Mouse (Mus musculus): ENCODE data around the gene 3110082J24Rik.

3110082J24Rik gene

DNA sequence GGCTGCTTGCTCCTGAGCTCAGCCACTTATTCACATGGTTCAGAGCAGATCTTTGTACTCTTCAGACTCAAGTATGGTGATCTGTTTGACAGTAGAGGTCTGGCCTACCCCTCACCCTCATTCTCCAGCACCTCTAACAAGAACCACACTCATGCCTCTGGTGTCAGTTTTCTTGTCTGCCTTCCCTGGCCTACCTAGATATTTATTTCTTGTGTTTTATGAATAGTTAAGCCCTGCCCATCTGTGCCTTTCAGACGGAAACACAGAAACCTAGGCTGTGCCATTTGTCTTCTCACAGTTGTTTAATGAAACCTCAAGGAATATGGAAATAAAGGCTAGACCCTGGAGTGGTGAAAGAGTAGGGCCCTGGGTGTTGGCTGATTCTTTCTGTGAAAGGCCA, 12.1 kb upstream of the 3110082J24Rik start:
- no peak for DNase-seq (ENCODE audit: low read depth, low spot score)

DNA sequence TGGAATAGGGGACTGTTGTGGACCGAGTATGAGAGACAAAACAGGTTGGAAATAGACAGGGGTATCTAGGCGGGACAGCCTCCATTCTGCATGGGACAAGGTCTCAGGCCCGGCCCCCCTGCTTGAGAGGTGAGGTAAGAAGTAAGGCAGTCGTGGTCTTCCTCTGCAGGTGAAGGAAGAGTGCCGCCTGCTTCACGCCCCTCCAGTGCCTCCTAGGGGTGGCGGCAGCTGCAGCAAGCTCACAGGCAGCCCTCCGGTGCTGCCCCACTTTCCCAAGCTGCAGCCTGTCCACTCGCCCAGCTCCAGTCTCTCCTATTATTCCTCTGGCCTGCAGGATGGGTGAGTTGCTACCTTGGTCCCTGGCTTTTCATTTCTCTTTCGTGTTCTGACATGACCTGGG, 9.8 kb upstream of the 3110082J24Rik start:
- DNase-seq (ENCODE audit: low read depth, low spot score): no peak

DNA sequence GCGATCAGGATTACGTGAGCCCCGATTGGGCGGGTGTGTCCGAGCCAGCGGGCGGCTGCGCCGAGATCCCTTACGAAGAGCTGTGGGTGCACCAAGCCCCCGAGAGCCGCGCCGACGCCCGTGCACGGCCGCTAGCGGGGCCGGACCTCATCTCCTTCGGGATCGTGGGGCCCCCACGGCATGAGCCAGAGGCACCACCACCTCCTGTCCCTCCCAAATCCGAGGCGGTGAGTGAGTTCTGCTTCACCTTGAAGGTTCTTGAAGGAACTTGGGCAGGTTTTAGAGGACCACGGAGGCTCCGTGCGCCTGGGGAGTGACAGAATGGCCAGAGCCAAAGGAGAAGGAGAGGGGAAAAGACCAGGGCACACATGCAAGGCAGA, 8.9 kb upstream of the 3110082J24Rik start:
- DNase-seq (ENCODE audit: low read depth, low spot score): no peak

DNA sequence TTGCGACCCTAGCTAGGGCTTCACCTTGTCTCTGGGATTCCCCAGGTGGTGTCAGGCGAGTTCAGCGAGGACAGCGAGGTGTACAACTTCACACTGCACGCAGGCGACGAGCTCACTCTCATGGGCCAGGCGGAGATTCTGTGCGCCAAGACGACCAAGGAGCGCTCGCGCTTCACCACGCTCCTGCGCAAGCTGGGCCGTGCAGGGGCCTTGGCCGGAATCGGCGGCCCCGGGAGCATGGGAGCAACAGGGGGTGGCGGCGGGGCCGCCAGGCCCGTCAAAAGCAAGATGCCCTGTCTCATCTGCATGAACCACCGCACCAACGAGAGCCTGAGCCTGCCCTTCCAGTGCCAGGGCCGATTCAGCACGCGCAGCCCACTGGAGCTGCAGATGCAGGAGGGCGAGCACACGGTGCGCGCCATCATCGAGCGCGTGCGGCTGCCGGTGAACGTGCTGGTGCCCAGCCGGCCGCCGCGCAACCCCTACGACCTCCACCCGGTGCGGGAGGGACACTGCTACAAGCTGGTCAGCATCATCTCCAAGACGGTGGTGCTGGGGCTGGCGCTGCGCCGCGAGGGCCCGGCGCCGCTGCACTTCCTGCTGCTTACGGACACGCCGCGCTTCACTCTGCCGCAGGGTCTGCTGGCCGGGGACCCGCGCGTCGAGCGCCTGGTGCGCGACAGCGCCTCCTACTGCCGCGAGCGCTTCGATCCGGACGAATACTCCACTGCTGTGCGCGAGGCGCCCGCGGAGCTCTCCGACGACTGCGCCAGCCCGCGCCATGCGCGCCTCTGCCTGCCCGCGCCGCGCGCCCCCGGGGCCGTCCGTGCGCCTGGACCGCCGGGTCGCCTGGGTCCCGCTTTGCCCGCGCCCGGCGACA, 8.2 kb upstream of the 3110082J24Rik start:
- no peak for DNase-seq (ENCODE audit: low read depth, low spot score)

DNA sequence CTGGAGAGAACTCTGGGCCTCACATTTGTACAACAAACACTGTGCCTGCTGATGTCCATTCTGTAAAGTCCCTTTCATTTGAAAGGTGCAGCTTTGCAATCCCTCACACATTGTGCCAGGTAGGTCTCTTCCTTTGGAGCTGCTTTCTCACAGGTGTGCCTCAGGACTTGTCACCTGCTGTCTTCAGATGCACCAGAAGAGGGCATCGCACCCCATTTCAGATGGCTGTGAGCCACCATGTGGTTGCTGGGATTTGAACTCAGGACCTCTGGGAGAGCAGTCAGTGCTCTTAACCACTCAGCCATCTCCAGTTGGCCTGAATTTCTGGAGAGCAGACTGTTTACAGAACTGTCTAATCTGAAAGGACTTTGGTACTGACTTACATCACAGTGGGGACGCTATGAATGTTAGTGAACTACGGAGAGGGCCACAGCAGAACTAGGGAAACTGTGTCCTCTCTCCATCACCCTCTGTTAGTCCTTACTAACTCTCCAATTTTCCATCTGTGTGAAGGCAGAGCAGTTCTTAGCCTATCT, 6.7 kb upstream of the 3110082J24Rik start:
- no peak for DNase-seq (ENCODE audit: low read depth, low spot score)

DNA sequence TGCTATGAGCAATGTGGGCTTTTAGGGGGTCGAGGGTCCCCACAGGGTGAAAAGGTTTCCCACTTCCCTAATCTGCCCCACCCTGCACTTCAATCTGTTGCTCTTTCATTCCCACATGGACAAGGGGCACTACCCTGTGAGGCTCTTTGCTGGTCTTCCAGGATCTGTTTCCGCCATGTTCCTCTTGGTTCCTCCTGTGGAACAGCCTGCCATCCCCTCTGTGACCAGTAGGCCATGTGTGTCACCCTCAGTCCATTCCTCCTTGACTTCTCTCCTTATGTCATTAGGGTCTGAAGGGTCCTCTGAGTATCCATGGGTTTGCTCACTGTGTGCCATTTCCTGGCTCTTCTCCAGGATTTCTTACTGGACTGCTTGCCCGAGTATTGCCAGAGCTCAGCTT, 5.9 kb upstream of the 3110082J24Rik start:
- DNase-seq (ENCODE audit: low read depth, low spot score): no peak

DNA sequence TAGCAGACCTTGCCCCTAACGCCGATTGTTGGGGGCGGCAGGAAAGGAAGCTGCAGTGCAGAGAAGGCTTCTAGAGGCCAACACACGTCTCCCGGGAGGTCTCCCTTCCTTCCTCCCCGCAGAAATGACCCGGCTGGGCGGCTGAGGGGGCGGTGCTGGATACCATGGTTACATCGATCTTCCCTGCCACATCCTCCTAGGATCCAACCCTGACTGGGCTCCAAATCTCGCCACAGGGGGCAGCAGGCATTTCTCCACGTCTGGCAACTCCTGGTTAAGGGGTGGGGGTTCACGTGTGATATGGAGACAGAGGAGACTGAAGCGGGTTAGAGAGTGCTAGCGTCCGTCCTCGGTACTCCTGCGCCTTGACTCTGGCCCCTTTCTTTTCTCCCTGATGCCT, 5.2 kb upstream of the 3110082J24Rik start:
- DNase-seq (ENCODE audit: low read depth, low spot score): no peak

DNA sequence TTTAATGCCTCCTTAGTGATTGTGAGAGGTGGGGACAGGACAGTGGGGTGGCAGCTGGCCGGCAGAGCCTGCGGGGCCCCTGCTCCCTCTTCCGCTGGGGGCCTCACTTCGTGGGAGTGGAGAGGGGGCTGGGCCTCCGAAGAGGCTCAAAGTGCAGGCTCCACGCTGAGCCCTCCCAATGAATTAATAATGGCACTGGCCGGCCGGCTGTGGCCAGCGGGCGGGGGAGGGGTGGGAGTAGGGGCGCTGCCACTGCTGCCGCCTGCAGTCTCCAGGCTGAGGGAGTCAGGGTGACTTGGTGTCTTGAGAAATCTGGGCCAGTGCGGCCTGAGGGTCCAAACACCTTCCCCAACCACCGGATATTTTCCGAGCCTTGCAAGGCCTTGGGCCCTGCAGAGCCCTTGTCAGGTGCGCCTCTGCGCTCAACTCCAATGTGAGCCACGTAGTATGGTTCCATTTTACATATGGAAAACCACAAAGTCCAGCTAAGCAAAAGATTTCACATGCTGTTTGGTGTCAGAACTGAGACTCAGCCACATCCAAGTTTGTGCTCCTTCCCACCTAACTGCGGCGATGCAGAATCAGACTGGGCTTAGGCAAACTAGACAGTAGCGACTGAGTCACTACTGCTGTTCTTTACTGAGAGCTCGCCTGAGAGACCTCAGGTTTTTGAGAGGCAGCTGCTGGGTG, 4.6 kb upstream of the 3110082J24Rik start:
- no peak for DNase-seq (ENCODE audit: low read depth, low spot score)

DNA sequence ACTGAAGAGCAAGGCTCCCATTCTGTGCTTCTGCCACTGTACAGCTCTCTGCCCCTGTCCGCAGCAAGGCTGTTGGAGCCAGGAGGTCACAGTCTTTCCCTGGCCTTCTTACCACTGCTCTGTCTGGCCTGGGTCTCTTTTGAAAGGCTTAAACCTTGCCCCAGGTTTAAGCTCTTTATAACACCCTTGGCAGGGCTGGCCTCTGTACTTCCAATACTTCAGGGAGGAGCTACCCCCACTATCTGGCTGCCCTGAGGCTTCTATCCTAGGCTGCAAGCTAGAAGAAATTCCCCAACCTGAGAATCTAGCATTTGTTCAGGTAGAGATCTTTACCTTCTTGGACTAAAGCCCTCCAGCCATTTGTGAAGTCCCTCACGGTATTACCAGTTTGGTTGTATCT, 4.0 kb upstream of the 3110082J24Rik start:
- DNase-seq (ENCODE audit: low read depth, low spot score): no peak

DNA sequence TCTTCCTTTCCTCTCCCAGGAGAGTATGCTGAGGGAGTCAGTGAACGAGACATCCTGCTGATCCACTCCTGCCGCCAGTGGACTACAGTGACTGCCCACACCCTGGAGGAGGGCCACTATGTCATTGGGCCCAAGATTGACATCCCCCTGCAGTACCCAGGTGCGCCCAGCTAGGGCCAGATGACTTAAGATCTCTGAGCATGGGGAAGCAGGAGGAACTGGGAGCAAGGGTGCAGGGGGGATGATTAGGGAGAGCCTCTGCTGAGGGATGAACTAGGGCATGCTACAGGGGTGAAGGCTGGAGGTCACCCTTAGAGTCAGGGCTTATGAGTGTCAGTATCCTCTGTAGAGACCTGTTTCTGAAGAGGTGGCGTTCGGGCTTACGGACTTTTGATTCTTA, 2.3 kb upstream of the 3110082J24Rik start:
- no peak for DNase-seq (ENCODE audit: low read depth, low spot score)

DNA sequence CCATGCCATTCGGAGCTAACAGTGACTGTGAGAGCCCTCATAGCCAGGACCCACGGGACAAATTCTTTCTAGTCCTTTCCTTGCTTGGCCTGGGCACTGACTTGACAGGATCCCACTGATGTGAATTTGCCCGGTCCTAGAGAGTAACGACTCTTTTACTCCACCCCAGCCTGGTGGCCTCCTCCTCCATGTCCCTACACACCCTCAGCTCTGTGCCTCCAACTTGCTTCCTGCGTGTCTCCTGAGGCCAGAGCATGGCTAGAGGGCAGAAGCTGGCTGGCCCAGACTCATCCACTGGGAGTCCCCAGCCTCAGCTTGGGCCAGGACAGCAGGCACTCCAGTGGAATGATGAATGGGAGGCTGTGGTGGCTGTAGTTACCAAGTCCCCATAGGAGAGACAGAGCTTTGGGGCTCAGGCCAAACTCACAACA, 1.7 kb upstream of the 3110082J24Rik start:
- DNase-seq (ENCODE audit: low read depth, low spot score): no peak

DNA sequence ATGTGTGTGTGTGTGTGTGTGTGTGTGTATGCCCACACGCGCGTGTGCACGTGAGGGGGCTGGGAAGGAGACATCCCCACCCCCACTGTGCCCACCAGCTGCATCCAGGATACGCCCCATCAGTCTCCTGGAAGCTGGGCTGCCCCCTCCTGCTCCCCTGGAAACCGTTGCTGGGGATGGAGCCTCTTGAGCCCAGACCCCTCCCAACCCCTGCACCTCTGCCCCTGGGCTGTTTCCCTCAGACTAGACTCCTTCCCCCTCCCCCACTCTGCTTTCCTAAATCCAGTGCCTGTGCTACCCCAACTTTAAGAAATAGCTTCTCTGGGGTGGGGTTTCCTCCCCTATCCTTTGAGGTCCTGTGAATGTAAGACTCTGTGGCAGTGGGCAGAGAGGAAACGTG, 1.3 kb upstream of the 3110082J24Rik start:
- DNase-seq (ENCODE audit: low read depth, low spot score): no peak

DNA sequence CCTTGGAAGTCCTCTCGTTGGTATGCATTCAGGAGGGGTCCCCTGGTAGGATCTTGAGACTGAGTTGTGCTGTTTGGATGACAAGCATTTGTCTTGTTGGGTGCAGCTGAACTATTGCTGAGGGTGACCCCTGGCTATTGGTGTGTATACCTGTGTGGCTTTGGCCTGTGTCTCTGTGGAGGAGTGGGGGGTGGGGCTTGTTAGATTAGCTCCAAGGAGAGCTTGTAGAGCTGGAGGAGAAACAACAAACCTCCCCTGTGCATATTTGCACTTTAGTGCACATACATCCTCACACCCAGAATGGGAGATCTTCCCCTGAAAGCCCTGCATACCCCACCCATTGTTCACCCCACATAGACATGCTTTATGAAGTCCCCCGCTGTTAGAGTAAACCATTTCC, 870 bp upstream of the 3110082J24Rik start:
- DNase-seq (ENCODE audit: low read depth, low spot score): no peak

DNA sequence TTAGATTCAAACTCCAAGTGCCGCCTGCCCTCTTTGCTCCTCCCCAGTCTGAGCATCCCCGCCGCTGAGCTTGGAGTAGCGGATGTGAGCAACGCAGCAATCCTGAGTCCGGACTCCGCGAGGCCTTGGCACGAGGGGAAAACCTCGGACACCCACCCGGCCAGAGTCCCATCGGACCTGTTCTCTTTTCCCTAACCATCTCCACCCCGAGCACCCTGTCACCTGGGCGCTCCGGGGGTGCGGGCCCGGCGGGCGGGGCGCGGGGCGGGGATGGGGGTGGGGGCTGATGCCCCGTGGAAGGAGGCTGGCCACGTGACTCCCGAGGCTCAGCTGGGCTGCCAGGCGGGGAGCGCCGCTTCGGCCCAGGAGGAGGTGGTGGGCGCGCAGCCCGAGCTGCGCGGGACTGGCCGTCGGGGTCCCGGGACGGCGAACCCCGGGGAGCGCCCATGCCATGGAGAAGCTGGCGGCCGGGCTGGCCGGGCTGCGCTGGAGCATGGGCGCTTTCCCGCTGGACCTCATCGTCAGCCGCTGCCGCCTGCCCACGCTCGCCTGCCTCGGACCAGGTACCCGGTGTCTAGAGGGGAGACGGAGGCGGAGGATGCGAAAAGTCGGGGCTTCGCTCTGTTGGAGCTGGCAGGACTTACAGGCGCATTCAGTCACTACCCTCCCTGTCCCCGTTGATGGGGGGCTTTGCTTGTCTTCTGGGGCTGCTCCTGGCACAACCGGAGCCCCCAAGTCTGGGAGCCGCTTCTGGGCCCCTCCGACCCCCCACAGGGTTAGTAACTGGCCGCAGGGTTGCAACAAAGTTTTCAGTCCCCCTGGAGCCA, 832 bp downstream of the 3110082J24Rik start, which contains the start of gene Garem2:
Gene Garem2, plus strand, starts transcription at position 321 of the 827 bp plus-strand sequence.
- DNase-seq (ENCODE audit: low read depth, low spot score): no peak

DNA sequence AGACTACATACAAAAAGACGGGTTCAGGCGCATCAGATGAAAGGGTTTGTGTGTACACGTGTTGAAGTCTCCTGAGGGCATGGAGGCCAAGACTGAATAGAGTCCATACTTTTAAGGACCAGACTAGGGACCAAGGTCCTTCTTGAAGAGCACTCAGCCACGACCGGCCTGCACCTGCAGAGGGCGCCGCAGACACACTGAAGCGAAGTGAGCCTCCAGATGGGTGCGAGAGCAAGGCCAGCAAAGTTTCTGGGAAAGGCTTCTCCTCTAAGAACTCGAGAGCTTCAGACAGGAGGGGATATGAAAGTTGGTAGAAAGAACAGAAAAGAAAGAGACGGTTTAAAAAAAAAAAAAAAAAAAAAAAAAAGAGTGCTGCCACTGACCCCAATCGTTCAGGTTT, 1.5 kb downstream of the 3110082J24Rik start:
- DNase-seq (ENCODE audit: low read depth, low spot score): no peak

DNA sequence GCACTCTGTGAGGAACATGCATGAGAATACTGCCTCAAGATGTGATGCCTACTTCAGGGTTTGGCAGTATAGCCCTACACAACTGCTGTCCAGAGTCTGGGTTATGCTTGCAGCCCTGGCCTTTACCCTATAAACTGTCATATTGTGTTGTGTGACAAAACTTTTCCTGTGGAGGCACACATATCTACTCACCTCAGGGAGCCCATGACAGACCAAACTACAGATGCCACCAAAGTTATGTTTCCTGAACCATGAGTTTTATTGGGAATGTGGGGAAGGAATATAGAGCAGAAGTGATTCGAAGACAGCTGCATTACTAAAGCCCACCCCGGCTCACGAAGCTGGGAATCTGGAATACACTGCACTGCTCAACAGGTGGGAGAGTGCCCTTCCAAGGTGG, 2.5 kb downstream of the 3110082J24Rik start:
- DNase-seq (ENCODE audit: low read depth, low spot score): no peak

DNA sequence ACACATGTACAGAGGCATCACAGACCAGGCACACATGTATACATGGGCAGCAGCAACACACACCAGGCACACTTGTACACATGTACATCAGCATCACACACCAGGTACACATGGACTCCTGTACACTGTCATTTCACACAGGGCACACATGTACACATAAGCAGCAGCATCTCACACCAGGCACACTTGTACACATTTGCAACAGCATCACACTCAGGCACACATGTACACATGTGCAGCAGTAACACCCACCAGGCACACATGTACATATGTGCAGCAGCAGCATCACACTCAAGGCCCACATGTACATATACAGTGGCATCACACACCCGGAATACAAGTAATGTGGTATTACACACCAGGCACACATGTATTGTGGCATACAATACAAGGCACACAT, 7.6 kb downstream of the 3110082J24Rik start:
- no peak for DNase-seq (ENCODE audit: low read depth, low spot score)

DNA sequence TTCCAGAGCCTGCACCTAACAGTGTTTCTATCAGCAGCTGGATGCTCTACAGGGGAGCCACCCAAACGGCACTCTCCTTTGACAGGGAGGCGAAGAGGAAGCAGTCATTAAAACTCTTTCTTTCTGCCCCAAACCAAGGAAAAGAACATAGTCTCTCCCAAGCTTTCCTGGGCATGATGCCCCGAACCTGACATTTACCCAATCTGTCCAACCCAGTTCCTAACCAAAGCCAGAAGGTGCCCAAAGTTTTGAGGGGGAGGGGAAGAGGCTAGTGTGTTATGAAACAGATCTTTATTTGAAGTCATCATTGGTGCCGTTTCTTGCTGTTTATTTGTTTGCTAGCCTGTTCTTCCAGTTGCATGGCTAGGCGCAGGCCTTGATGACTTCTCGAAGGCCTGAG, 10.2 kb downstream of the 3110082J24Rik start:
- DNase-seq (ENCODE audit: low read depth, low spot score): no peak

DNA sequence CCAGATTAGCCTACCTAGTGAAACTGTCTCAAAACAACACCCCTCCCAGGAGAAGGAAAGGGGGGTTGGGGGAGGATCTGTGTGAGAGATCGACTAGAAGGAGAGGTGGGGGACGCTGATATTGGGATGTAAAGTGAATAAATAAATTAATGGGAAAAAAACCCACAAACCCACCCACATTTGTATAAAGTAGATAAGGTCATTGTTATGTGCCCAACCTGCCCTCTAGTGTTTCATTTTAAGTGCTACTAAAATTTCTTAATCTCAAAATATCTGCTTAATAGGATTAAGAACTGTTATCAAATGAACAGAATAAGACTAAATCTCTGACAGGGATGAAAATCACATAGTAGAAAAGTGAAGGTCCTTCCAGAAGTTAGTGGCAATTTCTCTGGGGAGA, 11.5 kb downstream of the 3110082J24Rik start:
- no peak for DNase-seq (ENCODE audit: low read depth, low spot score)

DNA sequence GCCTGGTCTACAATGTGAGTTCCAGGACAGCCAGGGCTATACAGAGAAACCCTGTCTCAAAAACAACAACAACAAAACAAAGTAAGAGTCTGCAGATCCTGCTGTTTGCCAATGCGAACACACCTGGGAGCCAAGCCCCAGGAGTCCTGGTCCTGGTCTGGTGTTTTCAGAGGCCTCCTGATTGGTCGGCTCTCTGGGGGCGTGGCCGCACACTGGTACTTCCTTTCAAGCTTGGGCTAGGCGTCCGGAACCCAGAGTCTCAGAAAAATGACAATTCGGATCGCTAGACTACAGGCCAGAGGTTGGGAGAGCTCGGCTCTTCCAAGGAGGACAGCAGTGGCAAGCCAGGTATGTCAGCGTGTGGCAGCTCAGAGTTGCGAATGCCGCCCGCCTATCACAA, 13.2 kb downstream of the 3110082J24Rik start:
- DNase-seq (ENCODE audit: low read depth, low spot score): no peak

DNA sequence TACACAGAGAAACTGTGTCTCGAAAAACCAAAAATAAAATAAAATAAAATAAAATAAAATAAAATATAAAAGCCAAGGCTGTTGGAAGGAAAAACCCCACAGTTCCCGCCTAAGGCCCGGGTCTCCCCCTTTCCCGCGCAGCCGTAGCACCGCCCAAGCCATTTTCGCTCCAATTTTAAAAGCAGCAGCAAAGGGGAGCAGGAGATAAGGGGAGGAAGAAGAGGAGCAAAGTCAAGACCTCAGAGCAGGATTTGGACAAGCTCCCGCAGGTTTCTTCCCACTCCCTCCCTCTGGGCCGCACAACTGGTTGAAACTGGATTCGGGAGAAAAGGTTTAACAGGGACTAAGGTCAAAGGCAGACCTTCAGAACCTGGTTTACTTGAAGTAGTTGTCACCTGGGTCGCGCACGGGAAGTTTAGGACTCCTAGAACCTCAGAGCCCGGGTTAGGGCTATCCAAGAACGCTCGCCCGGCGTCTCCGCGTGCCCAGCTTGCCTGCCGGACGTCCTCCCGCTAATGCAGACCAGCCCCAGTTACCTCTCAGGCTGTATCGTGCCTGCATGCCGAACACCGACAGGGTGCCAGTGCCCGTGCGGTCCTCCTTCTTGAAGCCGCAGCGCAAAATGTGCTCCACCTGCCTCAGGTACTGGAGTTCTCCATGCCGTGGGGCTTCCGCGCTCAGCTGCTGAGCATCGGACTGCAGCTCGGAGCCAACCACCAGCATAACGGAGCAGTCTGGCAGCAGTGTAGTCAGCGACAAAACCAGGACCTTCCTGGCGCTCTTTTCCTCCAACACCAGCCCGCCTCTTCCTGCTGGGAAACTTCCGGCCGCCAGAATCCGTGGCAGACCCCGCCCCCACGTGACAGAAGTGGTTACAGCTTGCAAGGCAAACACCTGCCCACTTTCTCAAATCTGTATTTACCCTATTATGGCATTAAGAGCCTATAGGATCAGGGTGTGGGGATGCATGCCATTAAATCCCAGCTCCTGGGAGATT, 32.8 kb downstream of the 3110082J24Rik start, which contains the start of gene Tyms:
Gene Tyms, minus strand, starts transcription at position 793 of the 997 bp plus-strand sequence.
- DNase-seq (ENCODE audit: low read depth, low spot score): peak; percentile 59
